Mouse (Mus musculus) heart, postnatal 4 days (tissue): ENCODE data around the gene Coasy. TPM values are rescaled to one million over a fixed set of nuclear protein-coding genes. Genes with fewer than 3 reads are reported as not detected.

Source experiments
- DNase-seq: peaks from one replicate; pipeline ENCODE4 v3.0.0; 2021
- total RNA-seq, 2 experiments: library from RNA; stranded (reverse); gene quantifications; 2 replicates each; pipeline ENCODE4 v1.2.3; 2021

Gene Coasy
- 10 to 100 TPM; 15.4 to 16.2 TPM for total RNA-seq

GRCm38 (mm10) chr11:101082208-101083082 lies at the start of gene Coasy:
Gene Coasy, plus strand, starts transcription at chr11:101082565.
- peak; percentile 86 for DNase-seq

GRCm38 (mm10) chr11:101033856-101034500 lies 48.4 kb upstream of the Coasy start:
- DNase-seq: no peak

- no peak for DNase-seq
Measured at GRCm38 (mm10) chr11:101034614-101035327, 47.6 kb upstream of the Coasy start.

GRCm38 (mm10) chr11:101035328-101035695 lies 47.1 kb upstream of the Coasy start:
- DNase-seq: no peak

GRCm38 (mm10) chr11:101037795-101038194 lies 44.6 kb upstream of the Coasy start:
- no peak for DNase-seq

- no peak for DNase-seq
Measured at GRCm38 (mm10) chr11:101045826-101046225, 36.5 kb upstream of the Coasy start.

GRCm38 (mm10) chr11:101046440-101046839 lies 35.9 kb upstream of the Coasy start:
- no peak for DNase-seq

GRCm38 (mm10) chr11:101047502-101047901 lies 34.9 kb upstream of the Coasy start:
- no peak for DNase-seq

GRCm38 (mm10) chr11:101050359-101050758 lies 32.0 kb upstream of the Coasy start:
- DNase-seq: no peak

- DNase-seq: no peak
Measured at GRCm38 (mm10) chr11:101051051-101051493, 31.3 kb upstream of the Coasy start.

GRCm38 (mm10) chr11:101051617-101052016 lies 30.7 kb upstream of the Coasy start:
- DNase-seq: no peak

GRCm38 (mm10) chr11:101052751-101053473 lies 29.5 kb upstream of the Coasy start:
- peak; percentile 62 for DNase-seq

- DNase-seq: no peak
Measured at GRCm38 (mm10) chr11:101053974-101054373, 28.4 kb upstream of the Coasy start.

GRCm38 (mm10) chr11:101055418-101055817 lies 26.9 kb upstream of the Coasy start:
- peak; percentile 43 for DNase-seq

GRCm38 (mm10) chr11:101056885-101057284 lies 25.5 kb upstream of the Coasy start:
- DNase-seq: peak; percentile 70

- DNase-seq: peak; percentile 95
Measured at GRCm38 (mm10) chr11:101057860-101058259, 24.5 kb upstream of the Coasy start.

- peak; percentile 66 for DNase-seq
Measured at GRCm38 (mm10) chr11:101058726-101059125, 23.6 kb upstream of the Coasy start.

GRCm38 (mm10) chr11:101059473-101059872 lies 22.9 kb upstream of the Coasy start:
- no peak for DNase-seq

GRCm38 (mm10) chr11:101060126-101060525 lies 22.2 kb upstream of the Coasy start:
- peak; percentile 87 for DNase-seq

GRCm38 (mm10) chr11:101061049-101061448 lies 21.3 kb upstream of the Coasy start:
- DNase-seq: no peak

GRCm38 (mm10) chr11:101062165-101062884 lies 20.0 kb upstream of the Coasy start:
- DNase-seq: peak; percentile 64
